Mouse (Mus musculus): Measurements from ENCODE around the gene Iscu. TPM values are rescaled to one million over a fixed set of nuclear protein-coding genes. Genes with fewer than 3 reads are reported as not detected.

Iscu gene
- polyA plus RNA-seq, 1 experiment = 58.2 TPM

DNA sequence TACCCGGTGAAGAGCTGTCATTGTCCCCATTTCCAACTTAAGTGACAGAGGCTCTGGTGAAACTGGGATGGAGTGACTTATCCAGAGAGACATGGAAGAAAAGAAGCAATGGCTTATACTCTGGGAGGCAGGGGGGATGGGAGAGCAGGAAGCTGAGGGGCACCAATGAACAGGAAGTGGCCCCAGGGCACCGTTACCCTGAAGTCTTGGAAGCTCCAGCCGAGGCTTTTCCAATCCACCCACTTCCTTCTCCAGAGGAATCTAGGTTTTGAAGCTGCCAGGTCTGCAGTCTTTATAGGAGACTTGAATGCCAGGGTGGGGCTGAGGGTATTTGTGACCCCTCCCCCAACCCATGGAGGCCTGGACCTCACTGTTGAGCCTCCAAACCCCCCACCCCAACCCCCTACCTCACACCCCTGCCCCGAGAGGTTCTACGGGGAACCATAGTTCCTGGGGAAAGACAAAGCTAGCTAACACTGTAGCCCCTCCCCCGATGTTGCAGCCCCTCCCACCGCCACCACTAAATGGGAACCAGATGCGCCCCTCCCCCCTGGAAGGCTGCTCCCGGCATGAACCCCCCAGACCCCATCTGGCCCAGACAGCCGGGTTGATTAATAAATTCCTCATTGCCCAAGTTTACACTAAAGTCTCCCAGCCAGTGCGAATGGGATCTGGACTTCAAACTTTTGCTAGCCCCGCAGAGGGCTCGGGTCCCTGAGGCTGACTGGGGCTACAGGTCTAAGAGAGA lies 24.0 kb downstream of the Iscu start:
- Histone ChIP-seq H3K9me3 (replicated peaks; ENCODE audit: control insufficient read depth, insufficient read depth, low read length, poor library complexity, severe bottlenecking) (no peaks in the 10 kb centered on the region), H3K27me3 (ENCODE audit: control insufficient read depth, insufficient read depth, low read length, poor library complexity, severe bottlenecking) (no peaks in the 10 kb centered on the region), H3K9ac (ENCODE audit: low read depth, poor library complexity, severe bottlenecking) (no peak overlapping the region), H3K4me3 (ENCODE audit: low read depth, low read length) (0 out of 2 replicates have a peak overlapping the region, but pooled peaks have one; percentile 3), H3K4me1 (ENCODE audit: control insufficient read depth, insufficient read depth, low read length) (peaks cover 2% of the 10 kb centered on the region), H3K36me3 (ENCODE audit: control insufficient read depth, insufficient read depth, low read length, poor library complexity, severe bottlenecking) (no peaks in the 10 kb centered on the region), H3K27ac (ENCODE audit: insufficient read depth, low read length) (no peak overlapping the region)
- TF ChIP-seq POLR2A (IDR thresholded peaks at IDR 0.05; ENCODE audit: insufficient read depth, low read length) = no peak

DNA sequence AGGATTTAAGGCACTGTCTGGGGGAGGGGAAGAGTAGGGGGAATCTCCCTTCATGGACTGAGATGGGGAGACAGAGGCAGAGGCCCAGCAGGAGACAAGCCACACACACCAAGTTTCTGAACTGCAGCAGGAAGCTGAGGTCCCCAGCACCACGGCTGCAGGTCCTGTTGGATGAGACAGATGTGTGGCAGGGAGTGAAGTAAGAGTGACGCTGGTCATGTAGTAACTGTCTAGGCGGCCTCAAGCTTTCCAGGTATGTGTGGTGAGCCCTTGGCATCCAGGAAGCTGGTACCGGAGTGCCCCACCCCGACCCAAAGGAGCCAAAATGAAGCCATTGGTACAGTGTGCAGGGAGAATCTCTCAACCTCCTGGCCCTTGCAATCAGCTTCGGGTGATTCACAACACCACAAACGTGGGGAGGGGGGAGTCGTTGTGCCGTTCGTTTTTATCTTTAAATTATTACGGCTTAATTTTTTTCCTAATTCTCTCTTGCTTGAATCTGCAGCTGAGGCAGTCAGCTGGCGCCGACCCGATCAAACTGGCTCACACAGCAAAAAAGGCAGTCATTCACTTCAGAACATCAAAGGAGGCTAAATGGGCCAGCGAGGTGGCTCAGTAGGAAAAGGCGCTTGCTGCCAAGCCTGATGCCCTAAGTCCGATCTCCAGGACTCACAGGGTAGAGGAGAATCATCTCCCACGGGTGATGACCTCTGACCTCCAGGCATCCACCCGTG lies 24.8 kb downstream of the Iscu start:
- Histone ChIP-seq H3K27me3 (ENCODE audit: control insufficient read depth, insufficient read depth, low read length, poor library complexity, severe bottlenecking) (no peaks in the 10 kb centered on the region), H3K4me1 (ENCODE audit: control insufficient read depth, insufficient read depth, low read length) (peaks cover 2% of the 10 kb centered on the region), H3K27ac (ENCODE audit: insufficient read depth, low read length) (no peak overlapping the region), H3K36me3 (ENCODE audit: control insufficient read depth, insufficient read depth, low read length, poor library complexity, severe bottlenecking) (no peaks in the 10 kb centered on the region), H3K4me3 (ENCODE audit: low read depth, low read length) (0 out of 2 replicates have a peak overlapping the region, but pooled peaks have one; percentile 3), H3K9me3 (replicated peaks; ENCODE audit: control insufficient read depth, insufficient read depth, low read length, poor library complexity, severe bottlenecking) (no peaks in the 10 kb centered on the region), H3K9ac (ENCODE audit: low read depth, poor library complexity, severe bottlenecking) (no peak overlapping the region)
- TF ChIP-seq POLR2A (IDR thresholded peaks at IDR 0.05; ENCODE audit: insufficient read depth, low read length) (no peak), EP300 (IDR thresholded peaks at IDR 0.05; ENCODE audit: insufficient read depth, low read depth, low read length) (no peak), CTCF (IDR thresholded peaks at IDR 0.05; ENCODE audit: low read depth, low read length) (no peak)

DNA sequence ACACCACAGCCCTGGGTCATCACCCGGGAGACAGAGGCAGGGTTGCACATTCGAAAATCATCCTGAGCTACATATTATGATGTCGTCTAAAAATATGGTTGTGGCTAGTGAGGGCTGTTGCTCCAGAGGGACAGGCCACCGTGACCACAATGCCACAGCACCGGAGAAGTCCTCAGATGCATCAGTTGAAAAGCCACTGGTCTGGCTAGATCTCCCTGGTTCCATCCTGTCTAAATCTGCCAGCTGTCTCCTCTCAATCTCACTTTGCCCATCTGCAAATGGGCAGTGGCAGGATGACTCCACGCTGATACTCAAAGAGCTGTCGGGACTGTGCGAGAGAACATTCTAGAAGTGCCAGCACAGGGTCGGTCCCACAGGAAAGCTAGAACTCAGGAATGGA lies 26.0 kb downstream of the Iscu start:
- Histone ChIP-seq H3K36me3 (ENCODE audit: control insufficient read depth, insufficient read depth, low read length, poor library complexity, severe bottlenecking) (no peaks in the 10 kb centered on the region), H3K4me1 (ENCODE audit: control insufficient read depth, insufficient read depth, low read length) (peaks cover 2% of the 10 kb centered on the region), H3K9ac (ENCODE audit: low read depth, poor library complexity, severe bottlenecking) (no peak overlapping the region), H3K9me3 (replicated peaks; ENCODE audit: control insufficient read depth, insufficient read depth, low read length, poor library complexity, severe bottlenecking) (no peaks in the 10 kb centered on the region), H3K4me3 (ENCODE audit: low read depth, low read length) (no peak overlapping the region), H3K27ac (ENCODE audit: insufficient read depth, low read length) (no peak overlapping the region), H3K27me3 (ENCODE audit: control insufficient read depth, insufficient read depth, low read length, poor library complexity, severe bottlenecking) (no peaks in the 10 kb centered on the region)
- TF ChIP-seq EP300 (IDR thresholded peaks at IDR 0.05; ENCODE audit: insufficient read depth, low read depth, low read length) (no peak), POLR2A (IDR thresholded peaks at IDR 0.05; ENCODE audit: insufficient read depth, low read length) (no peak), CTCF (IDR thresholded peaks at IDR 0.05; ENCODE audit: low read depth, low read length) (no peak)

DNA sequence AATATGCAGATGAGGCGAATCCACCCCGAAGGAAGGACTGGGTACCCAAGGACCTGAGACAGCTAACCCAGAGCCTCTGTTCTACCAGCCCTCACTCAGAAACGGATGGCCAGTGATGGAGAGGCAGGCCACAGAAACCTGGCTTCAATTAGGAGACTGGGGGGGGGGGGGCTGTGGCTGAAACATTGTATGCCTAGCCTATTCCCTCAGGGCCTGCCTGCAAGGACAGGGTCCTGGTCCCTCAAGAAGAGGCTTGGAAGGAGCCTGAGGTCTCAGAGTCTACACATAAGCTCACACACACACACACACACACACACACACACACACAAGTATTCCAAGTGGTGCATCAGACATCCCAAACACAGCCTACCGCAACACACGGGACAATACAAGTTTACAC lies 27.1 kb downstream of the Iscu start:
- H3K4me3 ChIP-seq (ENCODE audit: low read depth, low read length) = no peak overlapping the region
- H3K4me1 ChIP-seq (ENCODE audit: control insufficient read depth, insufficient read depth, low read length) = peaks cover 2% of the 10 kb centered on the region
- no peak overlapping the region for H3K9ac ChIP-seq (ENCODE audit: low read depth, poor library complexity, severe bottlenecking)
- H3K9me3 ChIP-seq (replicated peaks; ENCODE audit: control insufficient read depth, insufficient read depth, low read length, poor library complexity, severe bottlenecking) = no peaks in the 10 kb centered on the region
- TF ChIP-seq CTCF (IDR thresholded peaks at IDR 0.05; ENCODE audit: low read depth, low read length) (no peak), EP300 (IDR thresholded peaks at IDR 0.05; ENCODE audit: insufficient read depth, low read depth, low read length) (no peak), POLR2A (IDR thresholded peaks at IDR 0.05; ENCODE audit: insufficient read depth, low read length) (no peak)
- H3K36me3 ChIP-seq (ENCODE audit: control insufficient read depth, insufficient read depth, low read length, poor library complexity, severe bottlenecking) = no peaks in the 10 kb centered on the region
- no peak overlapping the region for H3K27ac ChIP-seq (ENCODE audit: insufficient read depth, low read length)
- no peaks in the 10 kb centered on the region for H3K27me3 ChIP-seq (ENCODE audit: control insufficient read depth, insufficient read depth, low read length, poor library complexity, severe bottlenecking)

DNA sequence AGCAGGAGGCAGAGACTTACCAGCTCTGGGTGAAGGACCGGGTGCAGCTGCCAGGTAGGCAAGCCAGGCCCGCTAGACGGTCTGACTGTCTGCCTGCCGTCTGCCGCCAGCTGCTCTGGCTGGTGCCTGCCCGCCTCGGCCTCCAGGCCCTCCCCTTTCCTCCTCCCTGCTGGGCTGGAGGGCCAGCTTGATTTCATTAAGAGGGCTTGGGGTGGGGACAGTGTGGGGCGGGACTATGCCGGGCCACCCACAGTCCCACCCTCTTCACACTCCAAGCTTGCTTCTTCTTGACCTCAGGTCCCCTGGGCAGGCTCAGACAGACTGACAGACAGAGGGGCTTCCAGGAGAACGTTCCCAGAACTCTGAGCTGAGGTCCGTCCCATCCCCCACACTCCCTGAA lies 27.7 kb downstream of the Iscu start, which contains the start of gene Tmem119:
TSS of gene Tmem119 (minus strand) at position 237 of the 400 bp plus-strand sequence.
- Histone ChIP-seq H3K27ac (ENCODE audit: insufficient read depth, low read length) (no peak within 1 kb of the TSS), H3K27me3 (ENCODE audit: control insufficient read depth, insufficient read depth, low read length, poor library complexity, severe bottlenecking) (no peaks in the 10 kb centered on the region), H3K9me3 (replicated peaks; ENCODE audit: control insufficient read depth, insufficient read depth, low read length, poor library complexity, severe bottlenecking) (no peaks in the 10 kb centered on the region), H3K36me3 (ENCODE audit: control insufficient read depth, insufficient read depth, low read length, poor library complexity, severe bottlenecking) (no peaks in the 10 kb centered on the region), H3K4me1 (ENCODE audit: control insufficient read depth, insufficient read depth, low read length) (peaks cover 2% of the 10 kb centered on the region), H3K9ac (ENCODE audit: low read depth, poor library complexity, severe bottlenecking) (no peak within 1 kb of the TSS), H3K4me3 (ENCODE audit: low read depth, low read length) (no peak within 1 kb of the TSS)
- TF ChIP-seq POLR2A (IDR thresholded peaks at IDR 0.05; ENCODE audit: insufficient read depth, low read length) = no peak
- no peak for TF ChIP-seq CTCF (IDR thresholded peaks at IDR 0.05; ENCODE audit: low read depth, low read length)

DNA sequence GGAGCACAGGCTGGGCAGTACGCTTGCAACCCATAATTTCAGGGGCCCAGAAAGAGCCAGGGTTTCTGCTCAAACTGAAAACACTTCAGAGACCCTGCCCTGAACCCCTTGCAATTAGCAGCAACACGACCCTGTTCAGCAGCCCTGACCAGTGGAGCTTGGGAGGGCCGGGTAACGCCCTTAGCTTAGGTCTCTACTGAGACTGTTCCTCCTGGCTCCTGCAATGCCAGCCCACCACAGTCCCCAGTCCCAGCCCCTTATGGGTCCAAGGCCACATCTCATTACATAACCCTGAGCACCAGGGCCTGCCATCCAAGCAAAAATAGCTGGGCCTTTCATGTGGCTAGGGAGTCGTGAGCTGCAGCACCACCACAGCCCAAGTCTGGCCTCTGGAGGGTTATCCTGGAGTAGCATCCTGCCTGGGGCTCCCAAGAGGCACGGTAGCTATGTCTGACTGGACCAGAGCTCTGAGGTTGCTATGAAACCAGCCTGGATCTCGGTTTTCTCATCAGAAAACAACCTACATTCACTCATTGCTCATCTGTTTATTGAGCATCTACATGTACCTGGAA lies 31.9 kb downstream of the Iscu start:
- Histone ChIP-seq H3K27ac (ENCODE audit: insufficient read depth, low read length) (no peak overlapping the region), H3K9ac (ENCODE audit: low read depth, poor library complexity, severe bottlenecking) (no peak overlapping the region), H3K36me3 (ENCODE audit: control insufficient read depth, insufficient read depth, low read length, poor library complexity, severe bottlenecking) (no peaks in the 10 kb centered on the region), H3K9me3 (replicated peaks; ENCODE audit: control insufficient read depth, insufficient read depth, low read length, poor library complexity, severe bottlenecking) (no peaks in the 10 kb centered on the region), H3K4me3 (ENCODE audit: low read depth, low read length) (no peak overlapping the region), H3K4me1 (ENCODE audit: control insufficient read depth, insufficient read depth, low read length) (peaks cover 2% of the 10 kb centered on the region), H3K27me3 (ENCODE audit: control insufficient read depth, insufficient read depth, low read length, poor library complexity, severe bottlenecking) (no peaks in the 10 kb centered on the region)
- TF ChIP-seq POLR2A (IDR thresholded peaks at IDR 0.05; ENCODE audit: insufficient read depth, low read length) (no peak), EP300 (IDR thresholded peaks at IDR 0.05; ENCODE audit: insufficient read depth, low read depth, low read length) (no peak), CTCF (IDR thresholded peaks at IDR 0.05; ENCODE audit: low read depth, low read length) (no peak)
